Mouse (Mus musculus) heart, postnatal 0 days (tissue): ENCODE results near the gene Fem1b. TPM values are rescaled to one million over a fixed set of nuclear protein-coding genes. Genes with fewer than 3 reads are reported as not detected.

ENCODE experiments used
- ATAC-seq: fragments of 200-750 bp; cut with Nextera tagmentation; 2 replicates; pipeline ENCODE4 v1.8.0; 2017; ENCODE audit warnings: low read depth, moderate number of reproducible peaks, moderate library complexity; ENCODE audit not compliant: insufficient read depth
- DNase-seq: peaks from one replicate; pipeline ENCODE4 v3.0.0-alpha.2; 2016; ENCODE audit warnings: low spot score
- H3K27ac ChIP-seq: fragments of 300-500 bp; sonication (generic); 2 replicates; pipeline ENCODE4 v1.5.1; 2014; ENCODE audit warnings: low read depth, mild to moderate bottlenecking
- H3K27me3 ChIP-seq: fragments of 300-500 bp; sonication (generic); 2 replicates; pipeline ENCODE4 v1.6.1; 2014; ENCODE audit warnings: low read length, mixed read lengths; ENCODE audit not compliant: control insufficient read depth, insufficient read depth
- H3K36me3 ChIP-seq: fragments of 300-500 bp; sonication (generic); replicated peaks from 2 replicates; pipeline ENCODE4 v1.6.1; 2014; ENCODE audit warnings: low read length, mixed read lengths; ENCODE audit not compliant: control insufficient read depth, insufficient read depth
- H3K4me1 ChIP-seq: fragments of 300-500 bp; sonication (generic); 2 replicates; pipeline ENCODE4 v1.6.1; 2014; ENCODE audit warnings: antibody characterized with exemption; ENCODE audit not compliant: control insufficient read depth, insufficient read depth
- H3K4me2 ChIP-seq: fragments of 300-500 bp; sonication (generic); 2 replicates; pipeline ENCODE4 v1.6.1; 2014; ENCODE audit warnings: low read depth, mild to moderate bottlenecking, low read length, moderate library complexity
- H3K4me3 ChIP-seq: fragments of 300-500 bp; sonication (generic); 2 replicates; pipeline ENCODE4 v1.5.1; 2014; ENCODE audit warnings: low read depth, low read length
- H3K9ac ChIP-seq: fragments of 300-500 bp; sonication (generic); replicated peaks from 2 replicates; pipeline ENCODE4 v1.6.1; 2014; ENCODE audit warnings: low read depth, low read length, mixed read lengths
- H3K9me3 ChIP-seq: fragments of 300-500 bp; sonication (generic); replicated peaks from 2 replicates; pipeline ENCODE4 v1.6.1; 2016; ENCODE audit warnings: low read length; ENCODE audit not compliant: control insufficient read depth
- CTCF ChIP-seq: IDR thresholded peaks from 2 replicates; pipeline ENCODE4 v1.5.1; 2016; ENCODE audit warnings: antibody characterized with exemption, control low read depth, low read depth
- EP300 ChIP-seq: IDR thresholded peaks from 2 replicates; pipeline ENCODE4 v1.6.1; 2016; ENCODE audit warnings: antibody characterized with exemption, low read depth
- WGBS: fragments of 180-500 bp; shearing (Covaris S2); extraction: QIAGEN DNeasy Blood & Tissue Kit; methylation state at CpG from one replicate; pipeline ENCODE4 v1.1.7; 2014; 5-methylcytosine and 5-hydroxymethylcytosine counted together
- polyA plus RNA-seq: library from polyadenylated mRNA; unstranded; fragments of >200 nt; fragmentation: Nextera tagmentation; extraction: Ambion mirVana; gene quantifications from 2 replicates; pipeline ENCODE4 v1.2.1, GENCODE M21; 2015
- total RNA-seq: library from RNA; depleted of rRNA; stranded (reverse); fragments of >200 nt; gene quantifications from 2 replicates; pipeline ENCODE4 v1.2.3, GENCODE M21; 2014; ENCODE audit warnings: low replicate concordance

The Fem1b gene
- total and polyA plus RNA-seq, 2 experiments from 2014 or later, result 6.8 to 28.9 TPM

DNA sequence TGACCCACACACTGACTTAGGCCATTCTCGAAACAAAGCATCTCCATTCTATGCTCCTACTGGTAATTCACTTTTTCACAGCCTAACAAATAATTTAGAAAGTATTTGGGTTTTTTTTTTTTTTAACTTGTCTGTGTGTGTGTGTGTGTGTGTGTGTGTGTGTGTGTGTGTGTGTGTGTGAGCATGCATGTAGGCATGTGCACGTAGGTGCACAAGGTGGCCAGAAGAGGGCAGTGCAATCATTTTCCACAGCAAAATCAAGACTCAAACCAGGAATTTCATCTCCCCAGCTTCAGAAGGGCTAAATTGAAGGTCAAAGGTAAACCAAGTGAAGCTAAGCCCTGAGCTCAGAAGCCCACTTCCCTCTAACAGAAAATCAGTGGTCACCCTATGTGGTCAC lies 27.5 kb downstream of the Fem1b start:
- H3K27me3 ChIP-seq, result no peaks in the 10 kb centered on the region
- no peak for DNase-seq
- no peaks in the 10 kb centered on the region for H3K9me3 ChIP-seq
- H3K36me3 ChIP-seq, result no peaks in the 10 kb centered on the region
- WGBS, result 91% methylated on average over 2 of the region's 2 CpGs
- H3K27ac ChIP-seq, result no peak overlapping the region
- no peak for ATAC-seq
- 0 out of 2 replicates have a peak, but pooled peaks have one; percentile 7 for TF ChIP-seq CTCF
- no peak for TF ChIP-seq EP300
- H3K4me2 ChIP-seq, result no peak overlapping the region
- no peak overlapping the region for H3K9ac ChIP-seq
- no peak overlapping the region for H3K4me3 ChIP-seq
- no peaks in the 10 kb centered on the region for H3K4me1 ChIP-seq

- ATAC-seq, result no peak
- Histone ChIP-seq H3K36me3 (no peaks in the 10 kb centered on the region), H3K9ac (no peak overlapping the region), H3K27me3 (no peaks in the 10 kb centered on the region), H3K4me3 (no peak overlapping the region), H3K4me2 (no peak overlapping the region), H3K9me3 (no peaks in the 10 kb centered on the region), H3K4me1 (no peaks in the 10 kb centered on the region), H3K27ac (no peak overlapping the region)
- TF ChIP-seq CTCF (no peak), EP300 (no peak)
- no peak for DNase-seq
- WGBS, result 44% methylated on average over 13 of the region's 16 CpGs
These were observed 28.6 kb downstream of the Fem1b start for GRCm38 (mm10) chr9:62782976-62783781.

GRCm38 (mm10) chr9:62781965-62782364 lies 29.8 kb downstream of the Fem1b start:
- no peak overlapping the region for H3K27ac ChIP-seq
- WGBS, result 44% methylated on average over 3 of the region's 3 CpGs
- no peak overlapping the region for H3K4me3 ChIP-seq
- no peaks in the 10 kb centered on the region for H3K4me1 ChIP-seq
- TF ChIP-seq EP300 (no peak), CTCF (no peak)
- H3K9ac ChIP-seq, result no peak overlapping the region
- ATAC-seq, result no peak; the same call in 1 of the 2 replicates
- peak; percentile 34 for DNase-seq
- H3K36me3 ChIP-seq, result no peaks in the 10 kb centered on the region
- no peak overlapping the region for H3K4me2 ChIP-seq
- H3K9me3 ChIP-seq, result no peaks in the 10 kb centered on the region
- no peaks in the 10 kb centered on the region for H3K27me3 ChIP-seq

DNA sequence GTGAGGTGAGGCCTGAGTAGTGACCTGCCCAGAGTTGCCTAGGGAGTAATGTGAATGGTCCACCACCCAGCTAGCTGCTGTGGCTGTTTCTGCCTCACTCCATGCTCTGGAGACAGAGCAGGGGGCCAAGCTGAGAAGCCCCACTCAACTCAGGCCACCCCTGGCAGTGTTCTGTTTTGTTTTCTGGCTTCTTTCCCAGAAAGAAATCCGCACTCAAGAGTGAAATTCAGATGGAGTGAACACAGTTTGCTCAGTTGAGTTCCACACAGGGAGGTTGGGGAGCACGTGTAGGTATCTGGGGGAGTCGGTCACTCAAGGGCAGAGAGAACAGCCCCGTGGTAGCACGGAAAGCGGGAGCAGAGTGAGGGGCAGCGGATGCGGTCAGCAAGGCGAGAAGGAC lies 33.0 kb downstream of the Fem1b start:
- Histone ChIP-seq H3K27me3 (no peaks in the 10 kb centered on the region), H3K4me1 (no peaks in the 10 kb centered on the region), H3K4me2 (no peak overlapping the region), H3K9me3 (no peaks in the 10 kb centered on the region), H3K9ac (no peak overlapping the region), H3K27ac (no peak overlapping the region), H3K4me3 (no peak overlapping the region), H3K36me3 (no peaks in the 10 kb centered on the region)
- DNase-seq (no peak), ATAC-seq (no peak)
- TF ChIP-seq EP300, result no peak
- no peak for TF ChIP-seq CTCF
- 69% methylated on average over 9 of the region's 9 CpGs for WGBS

GRCm38 (mm10) chr9:62777461-62777860 lies 34.3 kb downstream of the Fem1b start:
- peak; percentile 78 for TF ChIP-seq CTCF
- no peak for TF ChIP-seq EP300
- H3K4me2 ChIP-seq, result no peak overlapping the region
- DNase-seq, result peak; percentile 76
- no peaks in the 10 kb centered on the region for H3K4me1 ChIP-seq
- no peaks in the 10 kb centered on the region for H3K27me3 ChIP-seq
- WGBS, result 6% methylated on average over 5 of the region's 5 CpGs
- H3K9ac ChIP-seq, result no peak overlapping the region
- no peaks in the 10 kb centered on the region for H3K36me3 ChIP-seq
- H3K4me3 ChIP-seq, result no peak overlapping the region
- H3K9me3 ChIP-seq, result no peaks in the 10 kb centered on the region
- peak; percentile 48 for ATAC-seq
- H3K27ac ChIP-seq, result no peak overlapping the region

GRCm38 (mm10) chr9:62775464-62775863 lies 36.3 kb downstream of the Fem1b start:
- no peak overlapping the region for H3K4me2 ChIP-seq
- H3K27ac ChIP-seq, result no peak overlapping the region
- no peak overlapping the region for H3K9ac ChIP-seq
- DNase-seq (peak; percentile 23), ATAC-seq (no peak)
- 41% methylated on average over 4 of the region's 4 CpGs for whole genome bisulfite sequencing
- no peaks in the 10 kb centered on the region for H3K9me3 ChIP-seq
- no peaks in the 10 kb centered on the region for H3K27me3 ChIP-seq
- no peaks in the 10 kb centered on the region for H3K4me1 ChIP-seq
- no peaks in the 10 kb centered on the region for H3K36me3 ChIP-seq
- TF ChIP-seq CTCF (no peak), EP300 (no peak)
- no peak overlapping the region for H3K4me3 ChIP-seq
